Mouse (Mus musculus) brain, adult 10 weeks (tissue): ENCODE measurements around the gene Orai1. TPM values are rescaled to one million over a fixed set of nuclear protein-coding genes. Genes with fewer than 3 reads are reported as not detected.

ENCODE experiments used
- polyA plus RNA-seq: library from polyadenylated mRNA; stranded (reverse); fragments of 350-450 nt; fragmentation: Illumina TruSeq; extraction: RNeasy Lipid Tissue Mini Kit (QIAGEN cat#74804); gene quantifications from one replicate; pipeline ENCODE4 v1.2.3, GENCODE M21; 2015; ENCODE audit warnings: low read depth, low replicate concordance

The Orai1 gene
- polyA plus RNA-seq, result 6.1 TPM

DNA sequence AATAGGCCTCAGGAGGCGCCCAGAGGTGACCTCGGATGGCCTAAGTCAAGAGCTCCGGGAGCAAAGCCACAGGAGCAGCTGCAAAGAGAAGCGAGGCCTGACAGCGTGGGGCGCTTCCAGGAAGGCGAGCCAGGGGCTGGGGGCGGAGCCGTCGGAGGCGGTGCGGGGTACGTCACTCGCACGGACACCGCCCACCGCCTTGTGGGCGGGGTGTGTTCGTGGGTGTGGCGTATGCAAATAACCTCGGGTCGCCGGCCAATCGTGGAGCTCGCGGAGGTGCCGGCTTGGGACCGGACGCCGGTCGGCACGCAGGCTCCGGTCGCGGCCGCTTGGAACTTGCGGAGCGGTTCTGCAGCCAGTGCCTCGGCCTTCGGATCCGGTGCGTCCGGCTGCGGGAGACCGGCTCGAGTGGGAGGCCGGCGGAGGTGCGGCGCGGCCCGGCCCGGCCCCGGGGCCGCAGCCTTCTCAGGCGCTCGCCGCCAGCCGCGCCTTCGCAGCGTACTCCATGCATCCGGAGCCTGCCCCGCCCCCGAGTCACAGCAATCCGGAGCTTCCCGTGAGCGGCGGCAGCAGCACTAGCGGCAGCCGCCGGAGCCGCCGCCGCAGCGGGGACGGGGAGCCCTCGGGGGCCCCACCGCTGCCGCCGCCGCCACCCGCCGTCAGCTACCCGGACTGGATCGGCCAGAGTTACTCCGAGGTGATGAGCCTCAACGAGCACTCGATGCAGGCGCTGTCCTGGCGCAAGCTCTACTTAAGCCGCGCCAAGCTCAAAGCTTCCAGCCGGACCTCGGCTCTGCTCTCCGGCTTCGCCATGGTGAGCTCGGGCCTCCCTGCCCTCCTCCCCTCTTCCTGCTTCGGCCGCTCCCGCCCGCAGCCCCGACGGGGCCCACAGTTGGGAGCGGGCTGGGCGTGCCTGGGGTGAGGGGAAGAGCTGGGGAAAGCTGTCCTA is at the start of gene Orai1:
TSS of gene Orai1 (plus strand) at position 322 of the 949 bp plus-strand sequence.

DNA sequence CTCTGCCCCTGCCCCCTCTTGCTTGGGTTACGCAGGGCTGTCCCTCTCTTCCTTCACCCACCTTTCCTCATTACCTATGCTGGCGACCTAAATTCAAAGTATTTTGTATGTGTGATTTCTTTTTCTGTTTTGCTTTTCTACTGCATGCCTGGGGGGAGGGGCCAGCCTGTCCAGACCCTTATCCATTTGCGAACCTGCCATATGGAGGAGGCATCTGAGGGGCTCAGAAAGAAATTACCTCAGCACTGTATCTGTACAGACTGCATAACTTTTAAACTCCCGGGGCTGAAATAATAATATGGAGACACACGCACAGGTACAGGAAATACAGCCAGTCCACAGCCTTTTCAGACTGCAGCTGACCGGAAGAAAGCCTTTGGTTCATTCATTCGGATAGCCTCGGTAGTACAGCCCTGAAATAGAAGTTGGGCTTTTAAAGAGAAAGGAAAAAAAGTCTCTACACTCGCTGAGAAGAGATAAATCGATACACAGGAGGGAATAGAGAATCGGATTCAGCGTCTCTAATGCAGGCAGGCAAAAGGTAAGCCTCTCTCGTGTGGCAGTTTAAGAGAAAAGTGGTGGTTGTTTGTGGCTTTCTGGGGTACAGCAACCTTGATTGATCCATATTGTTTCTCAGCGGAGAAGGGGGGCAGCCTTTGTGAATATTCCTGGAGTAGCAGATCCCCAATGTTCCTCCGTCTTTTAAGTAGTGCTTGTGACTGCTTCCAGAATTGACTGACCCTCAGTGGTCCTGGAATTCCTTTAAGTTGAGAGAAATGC is 25.1 kb upstream of the Orai1 start, which contains the start of gene Kdm2b:
TSS of gene Kdm2b (minus strand) at position 273 of the 780 bp plus-strand sequence.

DNA sequence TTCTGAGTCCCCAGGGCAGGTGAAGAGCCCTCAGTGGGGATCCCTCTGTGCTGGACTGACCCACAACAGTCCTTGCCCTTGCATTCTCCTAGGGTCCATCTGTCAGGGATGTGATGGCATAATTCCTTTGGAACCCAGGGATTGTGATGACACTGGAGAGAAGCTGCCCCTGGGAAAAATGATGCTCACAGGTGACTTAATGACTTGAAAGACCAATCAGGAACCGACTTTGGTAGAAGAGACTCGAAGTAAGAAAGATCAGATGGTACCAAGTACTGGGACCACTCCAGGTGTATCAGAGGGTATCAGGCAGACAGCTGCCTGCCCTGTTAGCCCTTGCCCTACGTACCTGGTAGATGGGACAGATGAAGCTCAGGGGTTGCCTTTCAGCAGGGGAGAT is 32.0 kb downstream of the Orai1 start, which contains the start of gene Morn3:
TSS of gene Morn3 (minus strand) at position 101 of the 400 bp plus-strand sequence.

DNA sequence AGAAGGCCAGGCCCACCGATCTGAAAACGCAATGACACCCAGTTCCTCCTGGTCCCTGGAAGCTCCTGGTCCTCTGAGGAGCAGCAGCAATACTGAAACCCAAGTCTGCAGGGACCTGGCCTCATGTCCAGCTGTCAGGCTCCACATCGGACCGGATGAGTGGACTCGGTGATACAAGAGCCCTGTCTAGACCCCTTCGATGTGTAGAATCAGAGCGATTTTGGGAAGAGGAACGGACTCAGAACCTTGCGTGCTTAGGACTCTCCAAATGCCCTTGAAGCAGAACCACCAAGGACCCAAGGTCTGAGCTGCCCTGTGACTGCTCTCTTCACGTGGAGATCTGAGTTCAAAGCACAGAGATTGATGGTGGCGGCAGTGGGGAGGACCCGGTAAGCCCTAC is 53.2 kb downstream of the Orai1 start, which contains the start of gene Tmem120b:
TSS of gene Tmem120b (plus strand) at position 301 of the 400 bp plus-strand sequence.

Other genes starting within 250 kb of the Orai1 start
- 132 TPM for gene Camkk2, start 235.7 kb upstream of the Orai1 start, polyA plus RNA-seq
- gene Anapc5, start 193.7 kb upstream of the Orai1 start, polyA plus RNA-seq, result 192 TPM
- 44.6 TPM for gene Rnf34, start 165.0 kb upstream of the Orai1 start, polyA plus RNA-seq
- 20.7 TPM for gene Kdm2b, start 25.3 kb upstream of the Orai1 start, polyA plus RNA-seq
- 0.85 TPM for gene Morn3, start 31.9 kb downstream of the Orai1 start, polyA plus RNA-seq
- 10.6 TPM for gene Tmem120b, start 53.3 kb downstream of the Orai1 start, polyA plus RNA-seq
- gene Rhof, start 117.6 kb downstream of the Orai1 start, polyA plus RNA-seq, result 35.9 TPM
- 10.6 TPM for gene Setd1b, start 127.1 kb downstream of the Orai1 start, polyA plus RNA-seq
- 34.3 TPM for gene Psmd9, start 154.3 kb downstream of the Orai1 start, polyA plus RNA-seq
- not detected for gene Hpd, start 167.7 kb downstream of the Orai1 start, polyA plus RNA-seq
- 4.1 TPM for gene Wdr66, start 237.0 kb downstream of the Orai1 start, polyA plus RNA-seq